Mouse (Mus musculus) lung, embryonic 15.5 days (tissue): ENCODE results near the gene Krt18. TPM values are rescaled to one million over a fixed set of nuclear protein-coding genes. Genes with fewer than 3 reads are reported as not detected.

Experiments used
- ATAC-seq: fragments of 200-750 bp; cut with Nextera tagmentation; 2 replicates; pipeline ENCODE4 v1.8.0; 2017; ENCODE audit warnings: moderate number of reproducible peaks, borderline replicate concordance; ENCODE audit not compliant: low FRiP score, low TSS enrichment; ENCODE audit errors: extremely low read depth
- H3K27ac ChIP-seq: fragments of 300-500 bp; sonication (generic); 2 replicates; pipeline ENCODE4 v1.5.1; 2015; ENCODE audit warnings: moderate library complexity, mild to moderate bottlenecking, inconsistent platforms
- H3K27me3 ChIP-seq: fragments of 300-500 bp; sonication (generic); 2 replicates; pipeline ENCODE4 v1.6.1; 2015; ENCODE audit warnings: inconsistent platforms
- H3K36me3 ChIP-seq: fragments of 300-500 bp; sonication (generic); 2 replicates; pipeline ENCODE4 v1.6.1; 2015; ENCODE audit warnings: inconsistent platforms
- H3K4me1 ChIP-seq: fragments of 300-500 bp; sonication (generic); 2 replicates; pipeline ENCODE4 v1.6.1; 2015; ENCODE audit warnings: inconsistent platforms
- H3K4me2 ChIP-seq: fragments of 300-500 bp; sonication (generic); 2 replicates; pipeline ENCODE4 v1.6.1; 2015; ENCODE audit warnings: inconsistent platforms, mild to moderate bottlenecking, moderate library complexity
- H3K4me3 ChIP-seq: fragments of 300-500 bp; sonication (generic); 2 replicates; pipeline ENCODE4 v1.5.1; 2015; ENCODE audit warnings: mild to moderate bottlenecking, inconsistent platforms
- H3K9ac ChIP-seq: fragments of 300-500 bp; sonication (generic); 2 replicates; pipeline ENCODE4 v1.6.1; 2015; ENCODE audit warnings: inconsistent platforms
- H3K9me3 ChIP-seq: fragments of 300-500 bp; sonication (generic); 2 replicates; pipeline ENCODE4 v1.6.1; 2016; ENCODE audit warnings: inconsistent platforms
- WGBS: fragments of 180-500 bp; shearing (Covaris S2); methylation state at CpG from one replicate; pipeline ENCODE4 v1.1.7; 2015; 5-methylcytosine and 5-hydroxymethylcytosine counted together
- polyA plus RNA-seq: library from polyadenylated mRNA; unstranded; fragments of >200 nt; fragmentation: Nextera tagmentation; extraction: Ambion mirVana; gene quantifications from 2 replicates; pipeline ENCODE4 v1.2.1, GENCODE M21; 2015

The Krt18 gene
- polyA plus RNA-seq, 1 experiment from 2014 or later = 264 TPM

GRCm38 (mm10) chr15:101999156-101999555, 28.8 kb upstream of the Krt18 start:
- H3K36me3 ChIP-seq = 0 out of 2 replicates have a peak, but pooled peaks cover 3% of the 10 kb centered on the region
- no peak overlapping the region for H3K9ac ChIP-seq
- 86% methylated on average over 11 of the region's 11 CpGs for WGBS
- no peaks in the 10 kb centered on the region for H3K9me3 ChIP-seq
- H3K27ac ChIP-seq = no peak overlapping the region
- ATAC-seq = no peak
- H3K4me3 ChIP-seq = no peak overlapping the region
- H3K4me2 ChIP-seq = no peak overlapping the region
- H3K4me1 ChIP-seq = peaks cover 9% of the 10 kb centered on the region; the same call in 1 of the 2 replicates
- peaks cover 25% of the 10 kb centered on the region for H3K27me3 ChIP-seq

- 85% methylated on average over 11 of the region's 11 CpGs for WGBS
- 0 out of 2 replicates have a peak, but pooled peaks cover 3% of the 10 kb centered on the region for H3K36me3 ChIP-seq
- no peak overlapping the region for H3K27ac ChIP-seq
- H3K4me1 ChIP-seq = peaks cover 11% of the 10 kb centered on the region
- H3K4me3 ChIP-seq = no peak overlapping the region
- no peak overlapping the region for H3K9ac ChIP-seq
- H3K4me2 ChIP-seq = no peak overlapping the region
- H3K9me3 ChIP-seq = no peaks in the 10 kb centered on the region
- ATAC-seq = no peak
- peaks cover 32% of the 10 kb centered on the region for H3K27me3 ChIP-seq
Measured at GRCm38 (mm10) chr15:101999676-102000335, 28.2 kb upstream of the Krt18 start.

- peaks cover 38% of the 10 kb centered on the region for H3K4me1 ChIP-seq
- H3K4me3 ChIP-seq = peak overlapping the region; percentile 48
- H3K9me3 ChIP-seq = no peaks in the 10 kb centered on the region
- peak overlapping the region; percentile 61 for H3K4me2 ChIP-seq
- peak; percentile 57 for ATAC-seq
- WGBS = 4% methylated on average over 34 of the region's 34 CpGs
- peak overlapping the region; percentile 53 for H3K9ac ChIP-seq
- peak overlapping the region; percentile 66 for H3K27ac ChIP-seq
- peaks cover 44% of the 10 kb centered on the region for H3K27me3 ChIP-seq
- H3K36me3 ChIP-seq = no peaks in the 10 kb centered on the region
Measured at GRCm38 (mm10) chr15:102002646-102003488, 25.1 kb upstream of the Krt18 start.

GRCm38 (mm10) chr15:102003516-102003915, 24.5 kb upstream of the Krt18 start:
- no peaks in the 10 kb centered on the region for H3K9me3 ChIP-seq
- H3K27me3 ChIP-seq = peaks cover 44% of the 10 kb centered on the region
- ATAC-seq = no peak
- peak overlapping the region; percentile 66 for H3K27ac ChIP-seq
- peak overlapping the region; percentile 61 for H3K4me2 ChIP-seq
- H3K36me3 ChIP-seq = no peaks in the 10 kb centered on the region
- H3K9ac ChIP-seq = peak overlapping the region; percentile 53
- 21% methylated on average over 12 of the region's 12 CpGs for WGBS
- H3K4me1 ChIP-seq = peaks cover 38% of the 10 kb centered on the region
- H3K4me3 ChIP-seq = peak overlapping the region; percentile 48

- H3K9ac ChIP-seq = peak within 1 kb of the TSS; percentile 53
- H3K36me3 ChIP-seq = no peaks in the 10 kb centered on the region
- H3K4me2 ChIP-seq = peak within 1 kb of the TSS; percentile 61
- H3K27me3 ChIP-seq = peaks cover 44% of the 10 kb centered on the region
- peak; percentile 68; the same call in 1 of the 2 replicates for ATAC-seq
- H3K4me1 ChIP-seq = peaks cover 38% of the 10 kb centered on the region
- WGBS = 18% methylated on average over 11 of the region's 11 CpGs
- H3K27ac ChIP-seq = peak within 1 kb of the TSS; percentile 86
- no peaks in the 10 kb centered on the region for H3K9me3 ChIP-seq
- H3K4me3 ChIP-seq = peak within 1 kb of the TSS; percentile 48
Measured at GRCm38 (mm10) chr15:102004189-102004588, 23.8 kb upstream of the Krt18 start, which contains the start of gene Krt8. Krt8 (minus strand) TSS chr15:102004482.

- H3K27ac ChIP-seq = peak overlapping the region; percentile 86
- H3K36me3 ChIP-seq = no peaks in the 10 kb centered on the region
- 31% methylated on average over 4 of the region's 4 CpGs for WGBS
- H3K9me3 ChIP-seq = no peaks in the 10 kb centered on the region
- peaks cover 40% of the 10 kb centered on the region for H3K4me1 ChIP-seq
- H3K9ac ChIP-seq = no peak overlapping the region
- H3K4me3 ChIP-seq = no peak overlapping the region
- peaks cover 44% of the 10 kb centered on the region for H3K27me3 ChIP-seq
- no peak for ATAC-seq
- no peak overlapping the region for H3K4me2 ChIP-seq
Measured at GRCm38 (mm10) chr15:102005290-102005689, 22.7 kb upstream of the Krt18 start.

GRCm38 (mm10) chr15:102006317-102006716, 21.7 kb upstream of the Krt18 start:
- WGBS = 19% methylated on average over 11 of the region's 11 CpGs
- peaks cover 48% of the 10 kb centered on the region for H3K4me1 ChIP-seq
- H3K27ac ChIP-seq = peak overlapping the region; percentile 86
- ATAC-seq = no peak
- H3K9me3 ChIP-seq = no peaks in the 10 kb centered on the region
- H3K4me3 ChIP-seq = no peak overlapping the region
- no peak overlapping the region for H3K9ac ChIP-seq
- no peaks in the 10 kb centered on the region for H3K36me3 ChIP-seq
- 0 out of 2 replicates have a peak overlapping the region, but pooled peaks have one; percentile 9 for H3K4me2 ChIP-seq
- H3K27me3 ChIP-seq = peaks cover 44% of the 10 kb centered on the region

GRCm38 (mm10) chr15:102007097-102008069, 20.6 kb upstream of the Krt18 start:
- Histone ChIP-seq H3K9me3 (no peaks in the 10 kb centered on the region), H3K9ac (no peak overlapping the region), H3K4me1 (peaks cover 50% of the 10 kb centered on the region), H3K27me3 (peaks cover 37% of the 10 kb centered on the region), H3K36me3 (no peaks in the 10 kb centered on the region), H3K27ac (peak overlapping the region; percentile 86), H3K4me3 (no peak overlapping the region), H3K4me2 (no peak overlapping the region)
- 50% methylated on average over 12 of the region's 12 CpGs for WGBS
- ATAC-seq = no peak

- whole genome bisulfite sequencing = 31% methylated on average over 3 of the region's 3 CpGs
- Histone ChIP-seq H3K4me2 (no peak overlapping the region), H3K9me3 (no peaks in the 10 kb centered on the region), H3K4me1 (peaks cover 47% of the 10 kb centered on the region), H3K9ac (no peak overlapping the region), H3K27me3 (0 out of 2 replicates have a peak, but pooled peaks cover 4% of the 10 kb centered on the region), H3K36me3 (no peaks in the 10 kb centered on the region), H3K4me3 (no peak overlapping the region), H3K27ac (no peak overlapping the region)
- no peak; the same call in 1 of the 2 replicates for ATAC-seq
Measured at GRCm38 (mm10) chr15:102010569-102011245, 17.3 kb upstream of the Krt18 start.

GRCm38 (mm10) chr15:102012260-102012765, 15.7 kb upstream of the Krt18 start:
- WGBS = 43% methylated on average over 4 of the region's 4 CpGs
- no peaks in the 10 kb centered on the region for H3K36me3 ChIP-seq
- H3K27ac ChIP-seq = peak overlapping the region; percentile 80; the same call in 1 of the 2 replicates
- H3K4me2 ChIP-seq = no peak overlapping the region
- ATAC-seq = no peak
- H3K4me3 ChIP-seq = no peak overlapping the region
- no peaks in the 10 kb centered on the region for H3K9me3 ChIP-seq
- no peaks in the 10 kb centered on the region for H3K27me3 ChIP-seq
- no peak overlapping the region for H3K9ac ChIP-seq
- peaks cover 41% of the 10 kb centered on the region for H3K4me1 ChIP-seq
